Mouse (Mus musculus): ENCODE results near the gene Zfp442.
"Not testable (repeated sequence)": the region's sequence is repeated elsewhere in the genome, so short reads cannot be mapped to it uniquely, and the experiment has no call there.

Zfp442 gene

DNA sequence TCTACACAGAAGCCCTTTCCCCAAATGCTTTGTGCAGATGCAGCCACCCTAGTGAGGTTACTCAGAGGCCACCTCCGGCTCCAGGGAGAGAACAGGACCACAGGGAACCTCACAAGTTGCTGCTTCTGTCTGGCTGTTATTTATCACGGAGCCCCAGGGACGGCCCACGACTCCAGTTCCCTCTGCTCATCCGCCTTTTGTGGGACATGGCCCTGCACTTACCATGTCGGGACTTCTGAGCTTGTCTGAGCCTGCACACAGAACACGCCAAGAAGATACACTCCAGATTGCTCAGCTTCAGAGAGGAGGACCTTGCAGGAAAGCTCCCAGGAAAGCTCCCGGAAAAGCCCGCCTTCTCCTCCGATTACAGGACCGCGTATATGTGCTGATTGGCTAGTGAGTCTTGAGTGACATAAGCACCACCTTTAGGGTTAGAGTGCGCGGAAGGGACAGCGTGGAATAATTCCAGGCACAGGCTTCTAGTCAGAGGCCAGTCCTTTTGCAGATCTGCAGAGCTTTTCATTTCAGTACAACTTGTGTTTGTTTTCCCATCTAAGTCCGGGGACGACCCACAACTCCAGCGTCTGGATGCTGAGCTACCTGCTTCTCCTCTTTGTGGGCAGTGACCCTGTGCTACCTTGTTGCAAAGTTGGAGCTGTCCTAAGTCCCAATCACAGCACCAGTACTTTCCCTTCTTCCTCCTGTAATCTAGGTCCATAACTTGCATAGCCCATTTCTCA lies at the start of gene Zfp442:
Zfp442 (minus strand) TSS at position 307 of the 740 bp plus-strand sequence.
- DNase-seq (ENCODE audit: low read depth, low spot score): peak; percentile 38

DNA sequence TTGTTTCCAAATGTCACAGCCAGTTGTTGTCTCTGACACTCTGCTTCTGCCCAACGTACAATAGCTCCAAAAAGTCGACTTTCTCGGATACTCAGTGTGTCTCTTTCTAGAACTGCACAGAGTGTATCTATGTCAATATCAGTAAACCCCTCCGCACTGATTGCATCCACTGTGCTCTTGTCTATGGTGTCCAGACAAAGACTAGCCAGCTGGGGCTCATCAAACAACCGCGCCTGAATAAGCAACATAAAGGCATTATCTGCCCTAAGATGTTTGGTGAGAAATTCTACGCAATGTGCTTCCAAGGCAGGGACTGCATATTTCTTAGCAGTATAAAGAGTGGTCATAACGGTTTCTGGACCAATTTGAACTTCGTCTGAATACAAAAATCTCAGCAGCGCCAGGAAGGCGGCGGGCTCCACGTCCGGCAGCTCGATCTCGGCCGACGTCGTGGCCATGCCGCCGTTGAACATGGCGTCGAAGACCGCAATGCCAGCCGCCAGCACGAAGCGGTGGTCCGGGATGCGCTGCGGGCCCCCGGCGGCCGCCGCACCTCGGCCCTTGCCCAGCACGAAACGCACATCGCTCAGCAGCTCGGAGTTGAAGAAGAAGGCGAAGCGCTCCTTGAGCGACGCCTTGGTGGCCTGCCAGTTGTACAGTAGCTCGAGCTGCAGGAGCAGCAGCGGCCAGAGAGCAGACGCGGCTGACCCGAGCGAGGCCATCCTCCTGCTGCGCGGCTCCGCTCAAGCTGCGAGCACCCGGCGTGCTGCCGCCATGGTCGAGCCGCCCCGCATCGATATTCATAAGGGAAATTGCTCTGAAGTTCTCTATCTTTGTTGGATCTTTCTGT lies 49.1 kb upstream of the Zfp442 start:
- not testable (repeated sequence) for DNase-seq (ENCODE audit: low read depth, low spot score)

DNA sequence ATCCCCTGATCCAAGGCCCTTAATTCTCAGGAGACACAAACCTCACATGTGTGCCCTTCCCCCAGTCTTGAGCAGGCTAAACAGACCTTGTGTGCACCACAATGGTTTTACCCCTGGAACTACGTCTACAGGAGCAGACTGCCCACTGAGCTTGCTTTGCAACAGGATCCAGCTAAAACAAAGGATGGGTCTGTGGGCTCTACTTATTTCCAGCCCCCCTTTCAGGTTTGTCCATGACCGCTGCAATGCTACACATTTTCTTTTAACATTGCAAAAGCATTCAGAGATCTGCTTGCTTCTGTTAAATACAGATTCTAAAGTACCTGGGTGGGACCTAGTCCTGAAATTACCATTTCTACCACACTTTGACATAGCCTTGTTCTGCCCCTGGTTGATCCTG lies 41.7 kb upstream of the Zfp442 start:
- DNase-seq (ENCODE audit: low read depth, low spot score): no peak

DNA sequence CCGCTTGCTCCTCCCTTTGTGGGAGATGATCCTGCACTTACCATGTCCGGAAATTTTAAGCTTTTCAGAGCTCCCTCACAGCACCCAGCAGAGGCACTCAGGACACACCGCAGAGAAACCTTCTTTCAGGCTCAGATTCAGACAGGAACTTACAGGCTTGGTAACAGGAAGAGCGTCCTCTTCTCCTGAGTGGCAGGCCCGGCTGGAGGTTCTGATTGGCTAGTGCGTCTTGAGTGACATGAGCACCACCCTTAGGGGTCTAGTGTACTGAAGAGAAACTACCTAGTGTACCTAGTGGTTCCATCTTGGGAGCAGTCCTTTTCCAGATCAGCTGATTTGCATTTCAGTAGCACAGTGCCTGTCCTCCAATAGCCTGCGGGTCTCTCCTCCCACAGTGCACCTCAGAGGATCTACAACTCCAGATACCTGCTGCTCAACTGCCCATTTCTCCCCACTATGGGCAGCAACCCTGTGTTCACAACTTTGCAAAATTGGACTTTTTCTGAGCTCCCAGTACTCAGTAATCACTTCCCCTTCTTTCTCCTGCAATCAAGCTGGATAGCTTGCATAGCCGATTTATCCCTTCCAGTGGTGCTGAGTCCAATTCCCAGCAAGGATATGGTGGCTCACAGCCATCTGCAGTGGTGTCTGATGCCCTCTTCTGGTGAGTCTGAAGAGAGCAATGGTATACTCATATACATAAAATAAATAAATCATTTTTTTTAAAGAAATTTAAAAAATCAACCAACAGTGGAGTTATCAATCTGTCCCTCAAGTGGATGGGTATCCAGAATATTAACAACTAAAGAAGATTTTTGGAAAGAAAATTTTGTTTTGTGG lies 33.9 kb upstream of the Zfp442 start, which contains the start of gene Zfp345:
Zfp345 (minus strand) TSS at position 153 of the 840 bp plus-strand sequence.
- not testable (repeated sequence) for DNase-seq (ENCODE audit: low read depth, low spot score)

DNA sequence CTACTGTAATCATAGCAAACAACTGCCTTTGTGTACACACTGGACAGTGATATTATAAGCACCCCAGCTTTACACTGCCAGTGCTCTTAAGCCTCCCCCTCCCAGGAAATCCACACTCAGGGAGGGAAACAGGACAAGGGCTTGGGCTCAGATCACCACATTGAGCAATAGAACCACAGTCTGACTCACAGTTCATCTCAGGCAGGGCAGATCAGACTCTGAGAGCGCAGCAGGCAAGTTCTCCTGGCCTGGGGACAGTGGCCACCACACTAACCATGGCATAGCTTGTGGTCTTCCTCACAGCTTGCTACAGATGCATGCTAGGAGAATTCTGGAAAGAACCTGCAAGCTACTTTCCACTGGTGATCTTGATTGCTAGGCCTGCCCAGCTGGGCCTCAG lies 12.2 kb downstream of the Zfp442 start:
- not testable (repeated sequence) for DNase-seq (ENCODE audit: low read depth, low spot score)

DNA sequence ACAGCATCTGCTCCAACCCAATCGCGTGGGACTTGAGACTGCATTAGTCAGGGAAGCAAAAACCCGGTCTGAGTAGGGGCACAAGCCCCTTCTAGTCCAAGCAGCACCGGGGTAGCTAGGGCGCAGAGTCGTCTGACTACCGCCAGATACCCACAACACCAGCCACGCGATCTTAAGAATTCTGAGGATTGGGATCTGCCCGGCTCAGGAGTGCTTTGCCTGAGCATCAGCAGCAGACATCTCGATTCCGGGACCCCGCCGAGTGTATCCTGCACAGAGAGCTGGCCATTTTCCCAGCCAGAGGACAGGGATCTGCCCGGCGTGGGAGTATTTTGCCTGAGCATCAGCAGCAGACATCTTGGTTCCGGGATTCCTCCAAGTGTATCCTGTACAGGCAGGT lies 39.1 kb downstream of the Zfp442 start:
- DNase-seq (ENCODE audit: low read depth, low spot score): not testable (repeated sequence)

DNA sequence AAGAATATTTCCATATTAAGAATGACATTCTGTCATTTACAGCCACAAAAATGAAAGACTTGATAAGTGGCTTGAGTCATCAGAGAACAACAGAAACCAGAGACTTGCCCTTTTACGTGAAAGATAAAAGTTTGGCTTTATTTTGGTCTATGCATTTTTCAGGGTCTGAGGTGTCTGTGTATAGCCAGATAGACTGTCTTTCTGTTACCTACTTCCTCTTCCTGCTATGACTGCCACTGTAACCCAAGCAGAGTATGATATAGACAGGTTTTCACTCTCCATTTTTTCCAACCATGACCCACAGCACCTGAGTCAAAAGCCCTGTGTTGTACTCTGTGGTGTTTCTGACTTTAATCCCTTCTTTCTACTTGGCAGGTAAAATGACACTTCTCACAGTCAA lies 61.1 kb downstream of the Zfp442 start:
- no peak for DNase-seq (ENCODE audit: low read depth, low spot score)

DNA sequence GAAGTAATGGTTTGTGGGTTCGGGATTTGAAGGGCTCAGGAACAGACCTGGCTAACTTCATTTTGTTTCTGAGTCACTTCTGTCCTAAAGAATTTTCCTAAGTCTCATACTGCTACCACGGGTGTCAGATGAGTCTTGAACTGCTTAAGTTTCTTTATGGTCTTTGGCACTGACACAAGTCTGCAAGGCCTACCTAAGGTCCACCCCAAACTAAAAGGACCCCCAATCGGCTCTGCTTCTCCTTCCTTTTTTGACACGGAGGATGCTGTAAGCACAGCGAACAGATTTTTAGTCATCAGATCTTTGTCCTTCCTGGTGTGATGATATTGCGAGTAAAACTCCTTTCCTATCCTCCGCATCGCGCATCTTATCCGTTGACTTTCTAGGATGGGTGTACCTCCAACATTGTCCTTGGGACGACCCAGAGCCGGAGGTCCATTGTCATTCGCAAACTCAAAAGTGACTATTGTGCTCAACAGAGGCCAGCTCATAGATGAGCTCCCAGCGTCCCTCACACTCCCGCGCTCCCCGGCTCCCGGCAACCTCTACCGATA lies 65.7 kb downstream of the Zfp442 start:
- not testable (repeated sequence) for DNase-seq (ENCODE audit: low read depth, low spot score)

DNA sequence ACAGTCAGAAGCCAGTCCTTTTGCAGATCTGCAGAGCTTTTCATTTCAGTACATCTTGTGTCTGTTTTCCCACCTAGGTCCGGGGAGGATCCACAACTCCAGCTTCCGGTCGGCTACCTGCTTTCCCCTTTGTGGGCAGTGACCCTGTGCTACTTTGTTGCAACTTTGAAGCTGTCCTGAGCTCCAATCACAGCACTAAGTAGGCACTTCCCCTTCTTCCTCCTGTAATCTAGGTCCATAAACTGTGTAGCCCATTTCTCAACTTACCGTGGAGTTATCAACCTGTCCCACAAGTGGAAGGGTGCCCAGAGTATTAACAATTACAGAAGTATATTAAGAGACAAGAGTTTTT lies 88.4 kb downstream of the Zfp442 start:
- no peak for DNase-seq (ENCODE audit: low read depth, low spot score)

DNA sequence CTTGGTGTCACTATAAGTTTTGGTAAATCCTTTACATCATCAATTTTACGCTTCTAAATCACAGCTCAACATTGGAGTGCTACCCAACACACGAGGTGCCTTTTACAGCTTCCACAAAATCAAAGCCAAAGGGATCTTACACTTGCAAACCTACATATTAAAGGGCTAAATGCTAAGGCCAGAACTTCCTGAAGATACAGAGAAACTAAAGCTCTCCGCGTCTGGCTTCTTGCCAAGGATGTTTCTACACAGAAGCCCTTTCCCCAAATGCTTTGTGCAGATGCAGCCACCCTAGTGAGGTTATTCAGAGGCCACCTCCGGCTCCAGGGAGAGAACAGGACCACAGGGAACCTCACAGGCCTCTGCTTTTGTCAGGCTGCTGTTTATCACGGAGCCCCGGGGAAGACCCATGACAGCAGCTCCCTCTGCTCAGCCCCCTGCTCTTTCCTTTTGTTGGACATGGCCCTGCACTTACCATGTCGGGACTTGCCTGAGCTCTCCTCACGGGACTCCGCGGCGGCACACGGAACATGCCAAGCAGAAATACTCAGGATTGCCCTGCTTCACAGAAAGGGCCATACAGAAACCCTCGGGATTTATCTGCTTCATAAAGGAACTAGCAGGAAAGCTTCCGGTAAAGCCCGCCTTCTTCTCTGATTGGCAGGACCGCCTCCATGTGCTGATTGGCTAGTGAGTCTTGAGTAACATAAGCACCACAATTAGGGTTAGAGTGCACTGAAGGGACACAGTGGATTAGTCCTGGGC lies 89.0 kb downstream of the Zfp442 start, which contains the start of gene 3300002I08Rik:
3300002I08Rik (minus strand) TSS at position 653 of the 765 bp plus-strand sequence.
- peak; percentile 77 for DNase-seq (ENCODE audit: low read depth, low spot score)
